Mouse (Mus musculus) neural tube, embryonic 13.5 days (tissue): ENCODE data around the gene Sec62. TPM values are rescaled to one million over a fixed set of nuclear protein-coding genes. Genes with fewer than 3 reads are reported as not detected.

Experiments used
- ATAC-seq: fragments of 200-750 bp; cut with Nextera tagmentation; 2 replicates; pipeline ENCODE4 v1.8.0; 2017; ENCODE audit warnings: low read depth, mild to moderate bottlenecking, moderate TSS enrichment, moderate library complexity
- H3K27ac ChIP-seq: fragments of 300-500 bp; sonication (generic); replicated peaks from 2 replicates; pipeline ENCODE4 v1.5.1; 2015; ENCODE audit warnings: moderate library complexity, mild to moderate bottlenecking, inconsistent platforms
- H3K27me3 ChIP-seq: fragments of 300-500 bp; sonication (generic); 2 replicates; pipeline ENCODE4 v1.6.1; 2015; ENCODE audit warnings: mild to moderate bottlenecking, inconsistent platforms
- H3K36me3 ChIP-seq: fragments of 300-500 bp; sonication (generic); 2 replicates; pipeline ENCODE4 v1.6.1; 2015; ENCODE audit warnings: mild to moderate bottlenecking, inconsistent platforms
- H3K4me1 ChIP-seq: fragments of 300-500 bp; sonication (generic); replicated peaks from 2 replicates; pipeline ENCODE4 v1.6.1; 2015; ENCODE audit warnings: inconsistent platforms
- H3K4me2 ChIP-seq: fragments of 300-500 bp; sonication (generic); 2 replicates; pipeline ENCODE4 v1.6.1; 2015; ENCODE audit warnings: inconsistent platforms, mild to moderate bottlenecking, moderate library complexity
- H3K4me3 ChIP-seq: fragments of 300-500 bp; sonication (generic); 2 replicates; pipeline ENCODE4 v1.5.1; 2015; ENCODE audit warnings: mild to moderate bottlenecking, inconsistent platforms
- H3K9ac ChIP-seq: fragments of 300-500 bp; sonication (generic); 2 replicates; pipeline ENCODE4 v1.6.1; 2015; ENCODE audit warnings: moderate library complexity, mild to moderate bottlenecking, inconsistent platforms
- H3K9me3 ChIP-seq: fragments of 300-500 bp; sonication (generic); 2 replicates; pipeline ENCODE4 v1.6.1; 2016; ENCODE audit warnings: inconsistent platforms
- WGBS: fragments of 180-500 bp; shearing (Covaris S2); methylation state at CpG from one replicate; pipeline ENCODE4 v1.1.7; 2015; 5-methylcytosine and 5-hydroxymethylcytosine counted together
- polyA plus RNA-seq: library from polyadenylated mRNA; unstranded; fragments of >200 nt; fragmentation: Nextera tagmentation; extraction: Ambion mirVana; gene quantifications from 2 replicates; pipeline ENCODE4 v1.2.1, GENCODE M21; 2015

The Sec62 gene
- polyA plus RNA-seq, 1 experiment from 2014 or later, result 90.5 TPM

DNA sequence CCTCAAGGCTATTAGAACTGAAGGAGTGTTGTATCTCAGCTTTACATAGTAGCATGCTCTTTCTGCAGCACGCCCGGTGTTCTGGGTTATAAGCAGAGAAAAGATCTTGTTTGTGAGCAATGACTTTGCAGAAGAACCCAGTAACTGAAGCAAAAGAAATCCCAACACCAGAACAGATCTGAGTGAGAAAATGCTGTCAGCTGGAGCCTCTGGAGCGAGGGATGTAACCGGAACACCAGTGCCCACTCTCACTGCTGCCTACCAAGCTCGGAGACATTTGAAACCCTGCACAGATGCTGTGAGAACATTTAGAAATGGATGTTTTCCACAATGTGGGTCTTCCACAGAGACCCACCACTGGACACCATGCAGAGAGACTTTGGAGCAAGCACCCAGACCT is 18.0 kb upstream of the Sec62 start:
- 94% methylated on average over 5 of the region's 5 CpGs for WGBS
- no peak for ATAC-seq
- Histone ChIP-seq H3K4me1 (no peaks in the 10 kb centered on the region), H3K27ac (no peak overlapping the region), H3K9ac (no peak overlapping the region), H3K9me3 (no peaks in the 10 kb centered on the region), H3K27me3 (no peaks in the 10 kb centered on the region), H3K4me2 (no peak overlapping the region), H3K36me3 (no peaks in the 10 kb centered on the region), H3K4me3 (no peak overlapping the region)

- Histone ChIP-seq H3K9me3 (no peaks in the 10 kb centered on the region), H3K9ac (no peak overlapping the region), H3K4me1 (no peaks in the 10 kb centered on the region), H3K36me3 (no peaks in the 10 kb centered on the region), H3K27me3 (no peaks in the 10 kb centered on the region), H3K4me2 (no peak overlapping the region), H3K4me3 (no peak overlapping the region), H3K27ac (no peak overlapping the region)
- no peak for ATAC-seq
- 76% methylated on average over 5 of the region's 5 CpGs for WGBS
Measured at GRCm38 (mm10) chr3:30777984-30778383, 14.7 kb upstream of the Sec62 start.

- 23% methylated on average over 5 of the region's 5 CpGs for WGBS
- no peak for ATAC-seq
Measured at GRCm38 (mm10) chr3:30788531-30788930, 4.1 kb upstream of the Sec62 start.

DNA sequence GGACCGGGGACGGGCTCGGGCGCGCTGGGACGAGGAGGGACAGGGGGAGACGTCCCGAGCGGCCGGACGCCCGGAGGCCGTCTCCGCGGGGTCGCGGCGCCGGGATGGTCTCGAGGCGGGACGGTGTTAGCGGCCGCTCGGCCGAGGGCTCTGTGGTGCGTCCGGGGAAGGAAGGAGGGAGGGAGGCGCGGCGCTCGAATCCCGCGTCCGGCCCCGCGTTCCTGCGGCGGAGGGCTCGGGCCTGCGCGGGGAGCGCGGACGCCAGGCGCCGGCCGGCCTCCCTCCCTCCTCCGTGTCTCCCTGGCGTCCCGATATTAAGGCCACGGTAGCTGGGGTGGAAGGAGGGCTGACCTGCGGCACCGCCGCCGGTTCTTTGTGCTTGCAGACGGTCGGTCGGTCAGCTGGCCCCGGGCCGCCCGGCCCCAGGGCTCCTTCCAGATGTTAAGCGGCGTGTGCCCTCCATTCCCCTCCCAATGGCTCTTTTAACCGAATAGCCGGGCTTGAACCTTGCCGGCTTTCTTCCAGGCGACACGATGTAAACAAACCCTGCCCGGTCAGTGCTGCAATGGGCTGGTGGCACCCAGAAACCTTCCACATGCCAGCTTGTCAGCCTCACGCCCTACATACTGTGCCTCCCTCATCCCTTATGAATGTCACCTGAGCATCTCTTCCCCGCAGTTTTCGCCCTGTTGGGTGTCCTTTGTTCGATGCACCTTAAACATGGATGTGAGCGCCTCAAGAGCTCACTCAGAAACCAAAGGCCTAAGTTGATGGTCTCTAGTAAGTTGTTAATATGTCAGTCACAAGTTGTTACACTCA is 937 bp downstream of the Sec62 start:
- Histone ChIP-seq H3K27me3 (no peaks in the 10 kb centered on the region), H3K36me3 (no peaks in the 10 kb centered on the region), H3K27ac (peak overlapping the region; percentile 95), H3K9ac (peak overlapping the region; percentile 92), H3K9me3 (no peaks in the 10 kb centered on the region), H3K4me3 (peak overlapping the region; percentile 83), H3K4me1 (peaks cover 18% of the 10 kb centered on the region), H3K4me2 (peak overlapping the region; percentile 76)
- under 1% methylated on average over 75 of the region's 75 CpGs for WGBS
- ATAC-seq, result peak; percentile 90

More at GRCm38 (mm10) chr3:30788531-30788930, 4.1 kb upstream of the Sec62 start:
- Histone ChIP-seq H3K4me1 (no peaks in the 10 kb centered on the region), H3K27me3 (no peaks in the 10 kb centered on the region), H3K4me3 (no peak overlapping the region), H3K9ac (no peak overlapping the region), H3K36me3 (no peaks in the 10 kb centered on the region), H3K27ac (no peak overlapping the region), H3K9me3 (no peaks in the 10 kb centered on the region), H3K4me2 (no peak overlapping the region)

- Histone ChIP-seq H3K9me3 (no peaks in the 10 kb centered on the region), H3K4me1 (no peaks in the 10 kb centered on the region), H3K27ac (no peak overlapping the region), H3K27me3 (no peaks in the 10 kb centered on the region), H3K9ac (no peak overlapping the region), H3K4me2 (no peak overlapping the region), H3K36me3 (peaks cover 43% of the 10 kb centered on the region), H3K4me3 (no peak overlapping the region)
- ATAC-seq, result no peak
- 97% methylated on average over 3 of the region's 3 CpGs for WGBS
Measured at GRCm38 (mm10) chr3:30802171-30802570, 9.5 kb downstream of the Sec62 start.

DNA sequence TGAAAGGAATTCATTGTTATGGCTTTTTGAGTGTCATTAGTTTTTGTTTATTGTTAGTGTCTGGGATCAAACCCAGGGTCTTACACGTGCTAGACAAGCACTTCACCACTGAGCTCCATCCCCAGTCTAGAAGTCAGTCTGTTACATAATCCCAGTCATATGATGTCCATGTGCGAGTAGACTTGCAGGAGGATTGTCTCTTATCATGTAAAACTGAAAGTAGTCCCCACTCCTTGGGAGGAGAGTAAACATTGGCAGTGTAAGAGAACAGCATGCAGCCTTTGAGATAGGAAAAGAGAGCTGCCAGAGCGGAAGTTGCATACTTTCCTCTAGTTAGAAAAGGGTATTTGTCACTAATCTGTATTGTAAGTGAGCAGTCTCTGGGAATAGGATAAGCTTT is 20.2 kb downstream of the Sec62 start:
- Histone ChIP-seq H3K9me3 (no peaks in the 10 kb centered on the region), H3K4me3 (no peak overlapping the region), H3K4me1 (no peaks in the 10 kb centered on the region), H3K27me3 (no peaks in the 10 kb centered on the region), H3K27ac (no peak overlapping the region), H3K36me3 (peaks cover 59% of the 10 kb centered on the region), H3K9ac (no peak overlapping the region), H3K4me2 (no peak overlapping the region)
- no peak for ATAC-seq
- WGBS, result 81% methylated on average over 3 of the region's 3 CpGs

GRCm38 (mm10) chr3:30818630-30819125 is 26.0 kb downstream of the Sec62 start:
- Histone ChIP-seq H3K4me1 (no peaks in the 10 kb centered on the region), H3K36me3 (peaks cover 65% of the 10 kb centered on the region)

DNA sequence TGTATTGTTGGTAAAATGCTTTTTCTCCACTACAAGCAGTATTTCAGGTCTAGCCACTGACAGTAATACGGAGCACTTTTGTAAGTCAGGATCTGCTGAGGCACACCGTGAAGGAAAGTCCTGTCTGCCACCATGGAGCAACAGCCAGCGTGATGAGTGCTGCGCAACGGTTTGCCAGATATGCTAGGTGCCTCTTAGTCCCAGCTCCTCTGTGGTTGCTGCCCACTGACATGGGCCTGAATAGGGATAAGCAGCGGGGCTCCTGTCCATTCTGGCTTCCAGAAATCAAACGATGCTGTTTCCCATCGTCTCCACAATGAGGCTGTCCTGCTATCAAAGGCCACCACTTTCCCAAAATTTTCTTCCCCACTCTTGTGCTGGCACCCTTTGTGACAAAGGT is 29.5 kb downstream of the Sec62 start:
- Histone ChIP-seq H3K36me3 (peaks cover 45% of the 10 kb centered on the region), H3K4me1 (no peaks in the 10 kb centered on the region), H3K9me3 (no peaks in the 10 kb centered on the region), H3K27me3 (no peaks in the 10 kb centered on the region), H3K9ac (no peak overlapping the region), H3K4me3 (no peak overlapping the region), H3K4me2 (no peak overlapping the region), H3K27ac (no peak overlapping the region)
- 93% methylated on average over 8 of the region's 8 CpGs for WGBS
- no peak for ATAC-seq

More at GRCm38 (mm10) chr3:30818630-30819125, 26.0 kb downstream of the Sec62 start:
- no peaks in the 10 kb centered on the region for H3K9me3 ChIP-seq
- H3K4me2 ChIP-seq, result no peak overlapping the region
- no peak overlapping the region for H3K9ac ChIP-seq
- no peak for ATAC-seq
- 97% methylated on average over 16 of the region's 16 CpGs for WGBS
- H3K27ac ChIP-seq, result no peak overlapping the region
- H3K27me3 ChIP-seq, result no peaks in the 10 kb centered on the region
- no peak overlapping the region for H3K4me3 ChIP-seq

- Histone ChIP-seq H3K9ac (no peak overlapping the region), H3K27me3 (no peaks in the 10 kb centered on the region), H3K4me2 (no peak overlapping the region), H3K27ac (no peak overlapping the region), H3K4me1 (no peaks in the 10 kb centered on the region), H3K9me3 (no peaks in the 10 kb centered on the region), H3K4me3 (no peak overlapping the region), H3K36me3 (peaks cover 12% of the 10 kb centered on the region)
- WGBS, result 94% methylated on average over 5 of the region's 5 CpGs
- no peak for ATAC-seq
Measured at GRCm38 (mm10) chr3:30826069-30826468, 33.4 kb downstream of the Sec62 start.

DNA sequence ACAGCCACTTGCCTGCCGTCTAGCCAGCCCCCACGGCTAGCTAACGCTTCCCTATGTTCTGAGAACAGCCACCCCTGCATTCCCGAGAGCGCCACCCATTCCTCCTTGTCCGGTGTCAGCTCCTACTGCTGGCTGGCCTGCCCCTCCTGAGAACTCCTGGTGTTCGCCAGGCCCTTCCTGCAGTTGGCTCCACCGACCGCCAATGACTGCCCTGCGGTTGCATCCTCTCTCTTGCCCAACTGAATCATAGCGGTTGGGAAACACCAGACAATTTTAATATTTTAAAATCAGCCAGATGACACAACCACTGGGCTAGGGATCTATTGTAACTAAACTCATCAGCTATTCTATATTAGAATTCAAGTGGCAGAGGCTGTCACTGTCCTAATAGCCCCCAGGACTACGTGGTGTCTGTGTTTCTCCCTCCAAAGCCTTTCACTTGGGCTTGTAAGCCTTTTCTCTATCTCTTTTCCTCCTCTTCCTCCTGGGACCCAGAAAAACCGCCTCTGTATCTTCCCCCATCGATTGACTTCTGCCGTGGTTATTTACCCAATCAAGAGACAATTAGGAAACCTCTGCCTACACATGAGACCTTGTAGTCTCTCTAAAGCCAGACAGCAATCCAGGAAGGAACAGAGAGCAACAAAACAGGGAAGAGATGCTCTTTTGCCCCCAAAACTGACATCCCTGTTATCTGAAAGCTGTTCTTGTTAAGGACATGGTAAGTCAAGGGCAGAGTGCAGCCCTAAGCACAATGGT is 39.4 kb downstream of the Sec62 start:
- Histone ChIP-seq H3K27ac (no peak overlapping the region), H3K36me3 (no peaks in the 10 kb centered on the region), H3K4me2 (no peak overlapping the region), H3K4me1 (no peaks in the 10 kb centered on the region), H3K27me3 (no peaks in the 10 kb centered on the region), H3K9ac (no peak overlapping the region), H3K9me3 (no peaks in the 10 kb centered on the region), H3K4me3 (no peak overlapping the region)
- 71% methylated on average over 15 of the region's 15 CpGs for WGBS
- ATAC-seq, result no peak

- H3K27ac ChIP-seq, result no peak overlapping the region
- no peak overlapping the region for H3K9ac ChIP-seq
- no peaks in the 10 kb centered on the region for H3K27me3 ChIP-seq
- no peaks in the 10 kb centered on the region for H3K36me3 ChIP-seq
- no peak overlapping the region for H3K4me2 ChIP-seq
- H3K4me3 ChIP-seq, result no peak overlapping the region
- no peak for ATAC-seq
- no peaks in the 10 kb centered on the region for H3K4me1 ChIP-seq
- no peaks in the 10 kb centered on the region for H3K9me3 ChIP-seq
- 90% methylated on average over 3 of the region's 3 CpGs for WGBS
Measured at GRCm38 (mm10) chr3:30833254-30833653, 40.6 kb downstream of the Sec62 start.

DNA sequence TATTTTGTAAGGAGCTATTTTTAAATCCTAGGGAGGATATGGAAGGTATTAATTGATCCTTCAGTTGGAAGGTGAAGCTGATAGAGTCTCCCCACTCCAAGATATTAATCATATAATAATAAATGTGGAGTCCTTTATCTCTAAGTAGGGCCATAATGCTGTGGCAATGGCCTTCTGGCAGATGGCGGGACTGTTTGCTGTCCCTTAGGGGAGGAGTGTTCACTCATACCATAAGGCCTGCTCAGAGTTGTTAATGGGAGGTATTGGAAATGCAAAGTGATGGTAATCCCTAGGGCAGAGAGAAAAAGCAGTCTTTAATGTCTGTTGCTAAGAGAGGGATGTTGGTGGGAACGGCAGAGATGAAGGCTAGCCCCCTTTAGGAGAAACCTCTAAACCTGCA is 53.1 kb downstream of the Sec62 start:
- Histone ChIP-seq H3K27me3 (no peaks in the 10 kb centered on the region), H3K9me3 (no peaks in the 10 kb centered on the region), H3K36me3 (no peaks in the 10 kb centered on the region), H3K4me3 (no peak overlapping the region), H3K4me1 (no peaks in the 10 kb centered on the region), H3K27ac (no peak overlapping the region), H3K9ac (no peak overlapping the region), H3K4me2 (no peak overlapping the region)
- no peak; the same call in 1 of the 2 replicates for ATAC-seq
- 49% methylated on average over 2 of the region's 2 CpGs for WGBS
